Mouse (Mus musculus): Measurements from ENCODE around the gene Sebox.

- TF ChIP-seq CTCF (IDR thresholded peaks at IDR 0.05; ENCODE audit: low read depth, low read length), result no peak
- no peak for TF ChIP-seq POLR2AphosphoS5 (IDR thresholded peaks at IDR 0.05; ENCODE audit: insufficient replicate concordance, low read depth, low read length)
- TF ChIP-seq GATA1 (IDR thresholded peaks at IDR 0.05; ENCODE audit: borderline replicate concordance, low read length), result no peak
Observed at GRCm38 (mm10) chr11:78454276-78454675, 49.0 kb upstream of the Sebox start.
